9 mouse cellular contexts compared by ENCODE assay signal in the genomic region with DNA sequence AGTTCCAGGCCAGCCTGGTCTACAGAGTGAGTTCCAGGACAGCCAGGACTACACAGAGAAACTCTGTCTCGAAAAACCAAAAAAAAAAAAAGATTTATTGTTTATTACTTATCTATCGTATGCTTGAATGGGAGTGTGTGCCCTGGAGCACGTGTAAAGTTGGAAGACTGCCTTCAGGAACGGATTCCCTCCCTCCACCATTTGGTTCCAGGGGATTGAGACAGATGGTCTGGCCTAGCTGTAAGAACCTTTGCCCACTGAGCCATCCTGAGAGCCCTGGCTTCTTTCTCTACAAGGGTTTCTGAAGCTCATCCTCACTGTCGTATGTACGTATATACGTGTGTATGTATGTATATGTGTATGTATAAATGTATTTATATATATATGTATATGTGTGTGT.
"Had no signal": no experiment of that assay in that cellular context is flagged by ENCODE, and none has a peak within 500 bp of the region (broad histone marks: within the 10 kb centered on the region; RNA-seq: fewer than 3 reads in every experiment).

No protein-coding gene starts in this region.

- H3K27me3 ChIP-seq: limb, embryonic 12.5 days; midbrain, embryonic 12.5 days had no signal

- H3K4me3 ChIP-seq: left cerebral cortex, adult 2 months; limb, embryonic 12.5 days; midbrain, embryonic 12.5 days had no signal

- DNase-seq: kidney, postnatal 14 days; lung, adult 18-20 months; right cerebral cortex, adult 18-20 months; right cerebral cortex, postnatal 25 days; thymus, postnatal 36 days had no signal

- H3K9me3 ChIP-seq: limb, embryonic 12.5 days; midbrain, embryonic 12.5 days had no signal

- H3K27ac ChIP-seq: left cerebral cortex, adult 2 months; limb, embryonic 12.5 days; liver, embryonic 14.5 days; midbrain, embryonic 12.5 days had no signal

- H3K9ac ChIP-seq: limb, embryonic 12.5 days; liver, embryonic 14.5 days; midbrain, embryonic 12.5 days had no signal

- H3K4me2 ChIP-seq: limb, embryonic 12.5 days; midbrain, embryonic 12.5 days had no signal

- H3K36me3 ChIP-seq: limb, embryonic 12.5 days; midbrain, embryonic 12.5 days had no signal
